Mouse (Mus musculus): Measurements from ENCODE around the gene Acly. TPM values are rescaled to one million over a fixed set of nuclear protein-coding genes. Genes with fewer than 3 reads are reported as not detected.

The Acly gene
- total and polyA plus RNA-seq, 3 experiments: 86.9 to 206 (median 139) TPM

- ATAC-seq (ENCODE audit: extremely low read depth, insufficient number of reproducible peaks, low FRiP score, poor library complexity, severe bottlenecking) (no peak), DNase-seq (ENCODE audit: low spot score) (no peak)
- H3K4me3 ChIP-seq (ENCODE audit: low read depth, low read length): no peak overlapping the region
- H3K4me1 ChIP-seq (ENCODE audit: insufficient read depth, low read depth, low read length): peaks cover 43% of the 10 kb centered on the region
- TF ChIP-seq GATA2 (IDR thresholded peaks at IDR 0.05; ENCODE audit: borderline replicate concordance, low read depth, low read length) (no peak), TAL1 (conservative IDR thresholded peaks at IDR 0.05; ENCODE audit: low read depth, low read length) (no peak), CTCF (IDR thresholded peaks at IDR 0.05; ENCODE audit: low read depth, low read length) (no peak), GATA1 (IDR thresholded peaks at IDR 0.05; ENCODE audit: borderline replicate concordance, low read length) (no peak), POLR2AphosphoS5 (IDR thresholded peaks at IDR 0.05; ENCODE audit: insufficient replicate concordance, low read depth, low read length) (no peak)
- no peaks in the 10 kb centered on the region for H3K27me3 ChIP-seq (ENCODE audit: insufficient read depth, low read length)
- H3K36me3 ChIP-seq (replicated peaks): peaks cover 66% of the 10 kb centered on the region
- no peaks in the 10 kb centered on the region for H3K9me3 ChIP-seq (replicated peaks)
These were observed 65.1 kb downstream of the Acly start for GRCm38 (mm10) chr11:100462699-100463098.

- DNase-seq (ENCODE audit: low spot score): no peak
- Histone ChIP-seq H3K4me3 (ENCODE audit: low read depth, low read length) (no peak overlapping the region), H3K36me3 (replicated peaks) (peaks cover 62% of the 10 kb centered on the region), H3K9me3 (replicated peaks) (no peaks in the 10 kb centered on the region), H3K27me3 (ENCODE audit: insufficient read depth, low read length) (no peaks in the 10 kb centered on the region), H3K4me1 (ENCODE audit: insufficient read depth, low read depth, low read length) (peaks cover 5% of the 10 kb centered on the region)
- ATAC-seq (ENCODE audit: extremely low read depth, insufficient number of reproducible peaks, low FRiP score, poor library complexity, severe bottlenecking): no peak
- TF ChIP-seq POLR2AphosphoS5 (IDR thresholded peaks at IDR 0.05; ENCODE audit: insufficient replicate concordance, low read depth, low read length) (no peak), CTCF (IDR thresholded peaks at IDR 0.05; ENCODE audit: low read depth, low read length) (no peak), GATA1 (IDR thresholded peaks at IDR 0.05; ENCODE audit: borderline replicate concordance, low read length) (no peak), GATA2 (IDR thresholded peaks at IDR 0.05; ENCODE audit: borderline replicate concordance, low read depth, low read length) (no peak), TAL1 (conservative IDR thresholded peaks at IDR 0.05; ENCODE audit: low read depth, low read length) (no peak)
These were observed 70.1 kb downstream of the Acly start for GRCm38 (mm10) chr11:100457711-100458110.

- peaks cover 57% of the 10 kb centered on the region for H3K36me3 ChIP-seq (replicated peaks)
- no peaks in the 10 kb centered on the region for H3K9me3 ChIP-seq (replicated peaks)
- ATAC-seq (ENCODE audit: extremely low read depth, insufficient number of reproducible peaks, low FRiP score, poor library complexity, severe bottlenecking) (no peak), DNase-seq (ENCODE audit: low spot score) (no peak)
- peaks cover 4% of the 10 kb centered on the region; the same call in 1 of the 2 replicates for H3K4me1 ChIP-seq (ENCODE audit: insufficient read depth, low read depth, low read length)
- TF ChIP-seq TAL1 (conservative IDR thresholded peaks at IDR 0.05; ENCODE audit: low read depth, low read length) (no peak), POLR2AphosphoS5 (IDR thresholded peaks at IDR 0.05; ENCODE audit: insufficient replicate concordance, low read depth, low read length) (no peak), CTCF (IDR thresholded peaks at IDR 0.05; ENCODE audit: low read depth, low read length) (no peak), GATA1 (IDR thresholded peaks at IDR 0.05; ENCODE audit: borderline replicate concordance, low read length) (no peak), GATA2 (IDR thresholded peaks at IDR 0.05; ENCODE audit: borderline replicate concordance, low read depth, low read length) (no peak)
- no peak overlapping the region for H3K4me3 ChIP-seq (ENCODE audit: low read depth, low read length)
- no peaks in the 10 kb centered on the region for H3K27me3 ChIP-seq (ENCODE audit: insufficient read depth, low read length)
These were observed 70.6 kb downstream of the Acly start for GRCm38 (mm10) chr11:100457247-100457646.

GRCm38 (mm10) chr11:100442625-100443024 lies 85.2 kb downstream of the Acly start:
- no peak for TF ChIP-seq POLR2AphosphoS5 (IDR thresholded peaks at IDR 0.05; ENCODE audit: insufficient replicate concordance, low read depth, low read length)
- no peak for TF ChIP-seq GATA2 (IDR thresholded peaks at IDR 0.05; ENCODE audit: borderline replicate concordance, low read depth, low read length)
- TF ChIP-seq CTCF (IDR thresholded peaks at IDR 0.05; ENCODE audit: low read depth, low read length): no peak
- no peak for TF ChIP-seq TAL1 (conservative IDR thresholded peaks at IDR 0.05; ENCODE audit: low read depth, low read length)
- no peak for TF ChIP-seq GATA1 (IDR thresholded peaks at IDR 0.05; ENCODE audit: borderline replicate concordance, low read length)
- ATAC-seq (ENCODE audit: extremely low read depth, insufficient number of reproducible peaks, low FRiP score, poor library complexity, severe bottlenecking): no peak

GRCm38 (mm10) chr11:100441797-100442196 lies 86.0 kb downstream of the Acly start, which contains the start of the genes Nt5c3b and Klhl10:
Gene Nt5c3b, minus strand, starts transcription at chr11:100441808.
Gene Klhl10, plus strand, starts transcription at chr11:100441917.
- TF ChIP-seq GATA2 (IDR thresholded peaks at IDR 0.05; ENCODE audit: borderline replicate concordance, low read depth, low read length) (no peak), POLR2AphosphoS5 (IDR thresholded peaks at IDR 0.05; ENCODE audit: insufficient replicate concordance, low read depth, low read length) (no peak), GATA1 (IDR thresholded peaks at IDR 0.05; ENCODE audit: borderline replicate concordance, low read length) (no peak), CTCF (IDR thresholded peaks at IDR 0.05; ENCODE audit: low read depth, low read length) (no peak), TAL1 (conservative IDR thresholded peaks at IDR 0.05; ENCODE audit: low read depth, low read length) (no peak)
- H3K27me3 ChIP-seq (ENCODE audit: insufficient read depth, low read length): 0 out of 2 replicates have a peak, but pooled peaks cover 3% of the 10 kb centered on the region
- peaks cover 24% of the 10 kb centered on the region for H3K36me3 ChIP-seq (replicated peaks)
- peak within 1 kb of the TSS; percentile 78 for H3K4me3 ChIP-seq (ENCODE audit: low read depth, low read length)
- H3K4me1 ChIP-seq (ENCODE audit: insufficient read depth, low read depth, low read length): peaks cover 18% of the 10 kb centered on the region
- H3K9me3 ChIP-seq (replicated peaks): no peaks in the 10 kb centered on the region
- no peak for ATAC-seq (ENCODE audit: extremely low read depth, insufficient number of reproducible peaks, low FRiP score, poor library complexity, severe bottlenecking)
- no peak for DNase-seq (ENCODE audit: low spot score)

More at GRCm38 (mm10) chr11:100442625-100443024, 85.2 kb downstream of the Acly start:
- Histone ChIP-seq H3K4me3 (ENCODE audit: low read depth, low read length) (no peak overlapping the region), H3K9me3 (replicated peaks) (no peaks in the 10 kb centered on the region), H3K4me1 (ENCODE audit: insufficient read depth, low read depth, low read length) (peaks cover 18% of the 10 kb centered on the region), H3K36me3 (replicated peaks) (peaks cover 16% of the 10 kb centered on the region), H3K27me3 (ENCODE audit: insufficient read depth, low read length) (0 out of 2 replicates have a peak, but pooled peaks cover 3% of the 10 kb centered on the region)
- no peak for DNase-seq (ENCODE audit: low spot score)

- 0 out of 2 replicates have a peak, but pooled peaks cover 3% of the 10 kb centered on the region for H3K27me3 ChIP-seq (ENCODE audit: insufficient read depth, low read length)
- H3K9me3 ChIP-seq (replicated peaks): no peaks in the 10 kb centered on the region
- H3K4me1 ChIP-seq (ENCODE audit: insufficient read depth, low read depth, low read length): peaks cover 20% of the 10 kb centered on the region
- no peak for TF ChIP-seq GATA1 (IDR thresholded peaks at IDR 0.05; ENCODE audit: borderline replicate concordance, low read length)
- no peak for TF ChIP-seq GATA2 (IDR thresholded peaks at IDR 0.05; ENCODE audit: borderline replicate concordance, low read depth, low read length)
- no peak for TF ChIP-seq CTCF (IDR thresholded peaks at IDR 0.05; ENCODE audit: low read depth, low read length)
- no peak for TF ChIP-seq TAL1 (conservative IDR thresholded peaks at IDR 0.05; ENCODE audit: low read depth, low read length)
- TF ChIP-seq POLR2AphosphoS5 (IDR thresholded peaks at IDR 0.05; ENCODE audit: insufficient replicate concordance, low read depth, low read length): no peak
- H3K4me3 ChIP-seq (ENCODE audit: low read depth, low read length): peak overlapping the region; percentile 78
- H3K36me3 ChIP-seq (replicated peaks): peaks cover 33% of the 10 kb centered on the region
- 0 out of 2 replicates have a peak, but pooled peaks have one; percentile 45 for ATAC-seq (ENCODE audit: extremely low read depth, insufficient number of reproducible peaks, low FRiP score, poor library complexity, severe bottlenecking)
- peak; percentile 76 for DNase-seq (ENCODE audit: low spot score)
These were observed 86.9 kb downstream of the Acly start for GRCm38 (mm10) chr11:100440691-100441522.
